In the genomic region with DNA sequence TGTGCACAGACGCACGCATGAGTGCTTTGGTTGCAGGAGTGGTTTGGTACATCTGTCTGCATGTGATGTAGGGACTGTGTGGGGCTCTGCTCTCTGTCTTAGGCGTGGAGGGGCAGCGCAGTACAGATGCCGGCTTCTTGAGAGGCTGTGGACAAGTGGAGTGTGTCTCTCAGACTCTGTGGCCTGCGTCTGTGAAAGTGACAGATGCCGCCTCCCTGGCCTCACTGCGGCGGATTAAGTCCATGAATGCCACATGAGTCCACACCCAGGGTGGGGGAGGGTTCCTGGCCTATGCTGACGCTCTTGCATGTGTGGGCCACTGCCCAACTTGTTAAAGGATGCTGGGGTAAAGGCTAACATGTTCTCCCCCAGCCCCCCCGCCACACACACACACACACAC, we compare ENCODE assay signal across 20 mouse cellular contexts. TPM values are rescaled to one million over a fixed set of nuclear protein-coding genes. Genes with fewer than 3 reads are reported as not detected.
DNase-seq lines count a peak whose midpoint lies in the region; ATAC-seq and TF ChIP-seq lines count a peak whose summit lies in the region.
"Had no signal": no experiment of that assay in that cellular context is flagged by ENCODE, and none has a peak within 500 bp of the region (broad histone marks: within the 10 kb centered on the region; RNA-seq: fewer than 3 reads in every experiment).

No protein-coding gene starts in this region.

- no peaks in the 10 kb centered on the region for H3K9me3 ChIP-seq in hindbrain, embryonic 12.5 days (replicated peaks)
- H3K9me3 ChIP-seq in midbrain, embryonic 15.5 days = no peaks in the 10 kb centered on the region
- H3K9me3 ChIP-seq in kidney, embryonic 14.5 days (ENCODE audit: control insufficient read depth, low read length) = no peaks in the 10 kb centered on the region
- no peaks in the 10 kb centered on the region for H3K9me3 ChIP-seq in liver, embryonic 12.5 days (replicated peaks)
- H3K9me3 ChIP-seq: G1E; heart, embryonic 10.5 days had no signal

- 51% methylated on average over 10 of the region's 11 CpGs for WGBS in hindbrain, embryonic 12.5 days
- WGBS in midbrain, embryonic 15.5 days = 21% methylated on average over 11 of the region's 11 CpGs
- 71% methylated on average over 11 of the region's 11 CpGs for WGBS in kidney, embryonic 14.5 days
- WGBS in liver, embryonic 12.5 days (ENCODE audit: insufficient replicate concordance) = 69% methylated on average over 11 of the region's 11 CpGs

- TF ChIP-seq CTCF in brain, embryonic 14.5 days (IDR thresholded peaks at IDR 0.05; ENCODE audit: borderline replicate concordance, extremely low read depth, insufficient read depth, insufficient read length) = no peak

- H3K27me3 ChIP-seq in hindbrain, embryonic 12.5 days = peaks cover 18% of the 10 kb centered on the region
- no peaks in the 10 kb centered on the region for H3K27me3 ChIP-seq in midbrain, embryonic 15.5 days (replicated peaks)
- H3K27me3 ChIP-seq in kidney, embryonic 14.5 days (ENCODE audit: control insufficient read depth, insufficient read depth, low read length) = peaks cover 33% of the 10 kb centered on the region
- H3K27me3 ChIP-seq in liver, embryonic 12.5 days (replicated peaks) = peaks cover 88% of the 10 kb centered on the region

- peak; percentile 37 to 44 for DNase-seq in cerebellum, postnatal 36 days
- DNase-seq in cerebellum, adult 8-10 months = no peak
- DNase-seq in brain, embryonic 14.5 days (ENCODE audit: low read depth) = peak; percentile 70
- no peak for DNase-seq in thymus, postnatal 14 days
- DNase-seq: adrenal gland, postnatal 36 days; B cell, adult 2 months; cerebellum, adult 18-20 months; gastrocnemius, adult 2 months; heart, postnatal 36 days; kidney, adult 9 months; right cerebral cortex, postnatal 25 days had no signal

- H3K4me2 ChIP-seq in hindbrain, embryonic 12.5 days (replicated peaks) = peak overlapping the region; percentile 70
- H3K4me2 ChIP-seq in midbrain, embryonic 15.5 days = peak overlapping the region; percentile 31
- H3K4me2 ChIP-seq in kidney, embryonic 14.5 days (replicated peaks; ENCODE audit: low read depth, low read length) = no peak overlapping the region
- H3K4me2 ChIP-seq in liver, embryonic 12.5 days = no peak overlapping the region

- peak overlapping the region; percentile 61 for H3K27ac ChIP-seq in hindbrain, embryonic 12.5 days
- peak overlapping the region; percentile 72 for H3K27ac ChIP-seq in midbrain, embryonic 15.5 days
- H3K27ac ChIP-seq in kidney, embryonic 14.5 days (ENCODE audit: low read depth, low read length) = no peak overlapping the region
- no peak overlapping the region for H3K27ac ChIP-seq in liver, embryonic 12.5 days
- H3K27ac ChIP-seq: gastrocnemius, adult 2 months; heart, embryonic 10.5 days; layer of hippocampus, adult 2 months; macrophage had no signal

- no peak for TF ChIP-seq POLR2A in brain, embryonic 14.5 days (IDR thresholded peaks at IDR 0.05; ENCODE audit: borderline replicate concordance, extremely low read depth, insufficient read depth, insufficient read length, poor library complexity, severe bottlenecking)

- peak; percentile 29 for ATAC-seq in hindbrain, embryonic 12.5 days (ENCODE audit: low FRiP score)
- no peak for ATAC-seq in midbrain, embryonic 15.5 days (replicated peaks)
- no peak for ATAC-seq in kidney, embryonic 14.5 days (ENCODE audit: low FRiP score, low TSS enrichment)
- no peak for ATAC-seq in liver, embryonic 12.5 days

- H3K4me3 ChIP-seq in hindbrain, embryonic 12.5 days = no peak overlapping the region
- H3K4me3 ChIP-seq in midbrain, embryonic 15.5 days = no peak overlapping the region
- no peak overlapping the region for H3K4me3 ChIP-seq in kidney, embryonic 14.5 days (ENCODE audit: low read length)
- no peak overlapping the region for H3K4me3 ChIP-seq in liver, embryonic 12.5 days
- H3K4me3 ChIP-seq: erythroblast, embryonic 14.5 days; gastrocnemius, adult 2 months; heart, embryonic 10.5 days; layer of hippocampus, adult 2 months had no signal

- no peaks in the 10 kb centered on the region for H3K36me3 ChIP-seq in hindbrain, embryonic 12.5 days
- no peaks in the 10 kb centered on the region for H3K36me3 ChIP-seq in midbrain, embryonic 15.5 days (replicated peaks)
- no peaks in the 10 kb centered on the region for H3K36me3 ChIP-seq in kidney, embryonic 14.5 days (ENCODE audit: control insufficient read depth, insufficient read depth, low read length)
- H3K36me3 ChIP-seq in liver, embryonic 12.5 days = no peaks in the 10 kb centered on the region
- H3K36me3 ChIP-seq: G1E; heart, embryonic 10.5 days had no signal

- peaks cover 67% of the 10 kb centered on the region for H3K4me1 ChIP-seq in hindbrain, embryonic 12.5 days
- peaks cover 64% of the 10 kb centered on the region for H3K4me1 ChIP-seq in midbrain, embryonic 15.5 days
- no peaks in the 10 kb centered on the region for H3K4me1 ChIP-seq in kidney, embryonic 14.5 days (ENCODE audit: control insufficient read depth, insufficient read depth, low read length)
- peaks cover 24% of the 10 kb centered on the region for H3K4me1 ChIP-seq in liver, embryonic 12.5 days

- H3K9ac ChIP-seq in hindbrain, embryonic 12.5 days = no peak overlapping the region
- H3K9ac ChIP-seq in midbrain, embryonic 15.5 days = peak overlapping the region; percentile 9; the same call in 1 of the 2 replicates
- H3K9ac ChIP-seq in kidney, embryonic 14.5 days (ENCODE audit: low read depth, low read length) = no peak overlapping the region
- H3K9ac ChIP-seq in liver, embryonic 12.5 days = no peak overlapping the region

RNA-seq across cellular contexts. Expression of a gene that starts 5.2 kb away (rescaled TPM):
- polyA plus RNA-seq in brain, embryonic 14.5 days (2012; rRNA removed) = 44.6 and 57.5 TPM in 2 replicates
- 38.6 and 40.3 TPM in 2 replicates for polyA plus RNA-seq in hindbrain, embryonic 12.5 days (2016; fragmentation: Nextera tagmentation; extraction: Ambion mirVana)
- 45.5 and 59.1 TPM in 2 replicates for polyA plus RNA-seq in midbrain, embryonic 15.5 days (2015; fragmentation: Nextera tagmentation; extraction: Ambion mirVana)
- polyA plus RNA-seq in kidney, embryonic 14.5 days (2014; fragmentation: Nextera tagmentation; extraction: Ambion mirVana) = 0.39 and 0.90 TPM in 2 replicates
- polyA plus RNA-seq in liver, embryonic 12.5 days (2016; fragmentation: Nextera tagmentation; extraction: Ambion mirVana) = 1.9 TPM in 2 replicates

RNA-seq across cellular contexts. Expression of a gene that starts 46.1 kb away (rescaled TPM):
- polyA plus RNA-seq in brain, embryonic 14.5 days (2012; rRNA removed) = 19.1 and 19.7 TPM in 2 replicates
- polyA plus RNA-seq in hindbrain, embryonic 12.5 days (2016; fragmentation: Nextera tagmentation; extraction: Ambion mirVana) = 11.9 and 13.9 TPM in 2 replicates
- polyA plus RNA-seq in midbrain, embryonic 15.5 days (2015; fragmentation: Nextera tagmentation; extraction: Ambion mirVana) = 18.5 and 18.7 TPM in 2 replicates
- polyA plus RNA-seq in kidney, embryonic 14.5 days (2014; fragmentation: Nextera tagmentation; extraction: Ambion mirVana) = 8.7 and 10.8 TPM in 2 replicates
- polyA plus RNA-seq in liver, embryonic 12.5 days (2016; fragmentation: Nextera tagmentation; extraction: Ambion mirVana) = 31.4 and 33.4 TPM in 2 replicates

RNA-seq across cellular contexts. Expression of a gene that starts 46.9 kb away (rescaled TPM):
- polyA plus RNA-seq in brain, embryonic 14.5 days (2012; rRNA removed) = 9.0 and 10.0 TPM in 2 replicates
- polyA plus RNA-seq in hindbrain, embryonic 12.5 days (2016; fragmentation: Nextera tagmentation; extraction: Ambion mirVana) = 2.3 and 2.9 TPM in 2 replicates
- polyA plus RNA-seq in midbrain, embryonic 15.5 days (2015; fragmentation: Nextera tagmentation; extraction: Ambion mirVana) = 1.8 and 1.9 TPM in 2 replicates
- 2.2 and 4.2 TPM in 2 replicates for polyA plus RNA-seq in kidney, embryonic 14.5 days (2014; fragmentation: Nextera tagmentation; extraction: Ambion mirVana)
- 2.3 and 2.8 TPM in 2 replicates for polyA plus RNA-seq in liver, embryonic 12.5 days (2016; fragmentation: Nextera tagmentation; extraction: Ambion mirVana)

Comparison
In these comparisons a context has a peak if more than half of its experiments do, and no peak if none do; other contexts are left out.
1. DNase-seq: peak in cerebellum, postnatal 36 days (2 of 2) and brain, embryonic 14.5 days (single experiment); none in cerebellum, adult 8-10 months (single experiment) and thymus, postnatal 14 days (single experiment).
2. H3K27ac ChIP-seq: peak in hindbrain, embryonic 12.5 days (single experiment) and midbrain, embryonic 15.5 days (single experiment); none in kidney, embryonic 14.5 days (single experiment) and liver, embryonic 12.5 days (single experiment).
3. H3K4me2 ChIP-seq: peak in hindbrain, embryonic 12.5 days (single experiment) and midbrain, embryonic 15.5 days (single experiment); none in kidney, embryonic 14.5 days (single experiment) and liver, embryonic 12.5 days (single experiment).
4. RNA of a gene that starts 5.2 kb away (polyA plus RNA-seq): 45.5 to 59.1 TPM in midbrain, embryonic 15.5 days, 44.6 to 57.5 TPM in brain, embryonic 14.5 days and 38.6 to 40.3 TPM in hindbrain, embryonic 12.5 days; 1.9 TPM in liver, embryonic 12.5 days and 0.39 to 0.90 TPM in kidney, embryonic 14.5 days; every median in the first group is over 10 times any median in the second.